Mouse (Mus musculus) monocyte, adult 5-6 weeks (primary cell): ENCODE data around the gene Snx3. TPM values are rescaled to one million over a fixed set of nuclear protein-coding genes. Genes with fewer than 3 reads are reported as not detected.

Experiments used
- ATAC-seq: fragments of 153-309, 156-312 bp; replicated peaks from 2 replicates; pipeline ENCODE4 v1.8.0; 2017; ENCODE audit warnings: mild to moderate bottlenecking; ENCODE audit not compliant: low TSS enrichment, insufficient number of reproducible peaks, severe bottlenecking, poor library complexity, low FRiP score
- total RNA-seq: library from RNA; stranded (forward); fragments of 200-1000, 200-491, 200-594 nt; gene quantifications from 3 replicates; pipeline ENCODE4 v1.2.3, GENCODE M21; 2017

The Snx3 gene
- 60.0 to 80.9 TPM (median 77.6 TPM) in 3 replicates for total RNA-seq

DNA sequence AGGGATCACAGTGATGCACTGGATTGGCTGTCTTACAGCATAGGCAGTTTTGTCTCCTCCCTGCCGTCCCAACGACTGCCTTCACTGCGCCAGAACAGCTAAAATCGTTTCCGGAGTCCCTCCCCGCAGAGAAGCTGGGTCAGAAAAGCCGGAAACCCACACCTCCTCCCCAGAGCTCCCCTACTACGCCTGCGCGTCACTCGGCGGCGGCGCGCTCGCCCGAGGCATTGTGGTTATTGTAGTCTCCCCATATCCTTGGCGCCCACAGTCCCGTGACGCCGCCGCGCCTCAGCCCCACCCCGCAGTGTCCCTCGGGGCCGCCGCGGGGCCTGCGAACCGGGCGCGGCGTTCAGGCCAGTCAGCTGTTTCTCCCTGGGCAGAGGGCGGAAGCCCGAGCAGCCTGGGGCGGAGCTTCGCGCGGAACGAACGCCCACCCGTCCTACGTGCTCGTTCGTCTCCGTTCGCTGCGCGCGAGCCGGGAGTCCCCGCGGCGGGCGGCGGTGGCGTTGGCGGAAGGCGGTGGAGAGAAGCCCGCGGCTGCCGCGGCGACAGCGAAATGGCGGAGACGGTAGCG is at the start of gene Snx3:
Gene Snx3 (plus strand): TSS at position 256 of the 574 bp plus-strand sequence.
- ATAC-seq = peak; percentile 93

DNA sequence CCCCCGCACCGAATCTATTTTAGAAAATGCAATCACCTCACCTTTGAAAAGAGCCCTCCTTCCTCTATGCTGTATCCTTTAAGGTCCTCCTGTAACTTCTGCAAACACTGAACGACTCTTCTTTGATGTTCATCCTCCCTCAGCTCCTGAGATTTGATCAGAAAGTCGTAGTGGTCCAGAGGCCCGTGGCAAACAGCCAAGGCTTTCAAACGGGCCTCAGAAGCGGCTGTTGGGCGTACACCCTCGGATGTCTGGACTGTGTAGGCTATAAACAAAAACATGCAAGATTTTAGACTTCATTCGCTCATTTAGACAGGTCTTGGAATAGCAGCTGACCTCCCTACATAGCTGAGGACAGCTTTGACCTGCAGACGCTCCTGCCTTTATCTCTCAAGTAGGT is 47.6 kb upstream of the Snx3 start:
- no peak for ATAC-seq

DNA sequence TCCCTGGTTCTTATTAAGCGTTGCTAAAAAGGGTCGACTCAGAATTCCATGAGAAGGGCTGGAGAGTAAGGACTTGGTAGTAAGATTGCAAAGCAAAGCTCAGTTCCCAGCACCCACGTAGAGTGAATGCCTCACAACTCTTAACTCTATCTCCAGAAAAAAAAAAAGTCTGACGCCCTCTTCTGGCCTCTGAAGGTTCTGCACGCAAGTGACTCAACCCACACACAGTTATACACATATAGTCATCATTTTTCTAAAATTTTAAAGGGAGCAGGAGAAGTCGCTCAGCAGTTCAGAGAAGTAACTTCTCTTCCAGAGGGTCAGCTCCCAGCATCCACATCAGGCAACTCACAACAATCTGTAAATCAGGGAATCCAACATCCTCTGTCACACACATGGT is 47.1 kb upstream of the Snx3 start:
- ATAC-seq = no peak

DNA sequence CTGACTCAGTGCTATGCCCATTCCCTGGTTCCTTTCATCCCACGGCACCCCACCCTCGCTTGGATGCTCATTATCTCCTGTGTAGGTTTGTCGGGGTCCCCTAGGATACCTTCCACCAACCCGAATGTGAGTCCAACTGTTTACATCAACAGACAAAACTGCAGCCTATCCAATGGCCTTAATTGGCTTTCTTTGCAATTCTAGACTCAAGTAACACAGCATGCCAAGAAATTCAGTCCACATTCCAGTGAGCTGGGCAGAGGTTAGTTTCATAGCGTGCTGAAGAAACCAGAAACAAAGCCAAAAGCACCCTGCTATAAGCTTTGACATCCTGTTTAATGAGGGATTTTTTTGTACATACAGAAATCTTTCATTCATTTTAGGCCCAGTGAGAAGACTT is 45.8 kb upstream of the Snx3 start:
- ATAC-seq = no peak

DNA sequence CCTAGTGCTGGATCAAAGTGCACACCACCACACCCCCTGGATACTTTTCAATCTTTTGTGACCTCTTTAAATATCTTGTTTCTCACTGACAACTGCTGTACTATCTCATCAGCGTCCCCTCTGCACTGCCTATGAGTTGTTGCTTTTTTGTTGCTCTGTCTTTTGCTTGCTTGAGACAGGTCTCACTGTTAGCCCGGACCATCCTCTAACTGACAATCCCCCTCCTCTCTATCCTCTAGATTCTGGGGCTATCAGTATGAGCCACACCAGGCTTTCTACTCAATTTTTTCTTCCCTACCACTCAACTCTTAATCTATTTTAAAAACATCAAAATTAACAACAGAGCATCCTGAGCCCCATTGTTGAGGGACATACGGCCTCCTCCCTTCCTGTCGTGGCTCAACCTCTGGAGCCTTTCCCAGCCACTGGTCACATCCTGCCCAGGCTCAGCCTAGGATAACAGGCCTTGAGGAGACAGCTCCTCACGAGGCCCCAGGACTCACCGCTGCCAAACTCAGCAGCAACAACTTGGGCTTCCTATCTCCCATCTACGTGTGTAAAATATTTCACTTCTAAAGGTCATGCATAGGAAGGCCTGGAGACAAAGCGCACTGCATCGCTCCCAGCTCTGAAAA is 44.2 kb upstream of the Snx3 start:
- ATAC-seq = no peak

DNA sequence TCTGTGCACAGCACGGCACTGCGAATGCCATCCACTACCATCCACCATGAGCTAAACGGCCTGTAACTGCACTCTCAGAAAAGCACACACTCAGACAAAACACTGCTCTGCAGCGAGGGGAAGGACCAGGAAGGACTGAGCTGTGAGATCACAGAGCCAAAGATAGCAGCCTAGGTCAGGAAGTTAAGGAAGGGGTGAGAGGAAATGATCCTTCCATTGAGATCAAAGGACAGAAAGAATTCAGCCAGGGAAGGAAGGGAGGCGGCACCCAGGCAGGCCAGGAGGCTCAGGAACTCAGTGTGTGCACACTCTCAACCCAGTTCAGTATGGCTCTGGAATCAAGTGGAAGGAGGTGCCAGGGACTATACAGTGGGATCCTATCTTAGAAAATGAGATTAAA is 37.6 kb upstream of the Snx3 start:
- no peak for ATAC-seq

DNA sequence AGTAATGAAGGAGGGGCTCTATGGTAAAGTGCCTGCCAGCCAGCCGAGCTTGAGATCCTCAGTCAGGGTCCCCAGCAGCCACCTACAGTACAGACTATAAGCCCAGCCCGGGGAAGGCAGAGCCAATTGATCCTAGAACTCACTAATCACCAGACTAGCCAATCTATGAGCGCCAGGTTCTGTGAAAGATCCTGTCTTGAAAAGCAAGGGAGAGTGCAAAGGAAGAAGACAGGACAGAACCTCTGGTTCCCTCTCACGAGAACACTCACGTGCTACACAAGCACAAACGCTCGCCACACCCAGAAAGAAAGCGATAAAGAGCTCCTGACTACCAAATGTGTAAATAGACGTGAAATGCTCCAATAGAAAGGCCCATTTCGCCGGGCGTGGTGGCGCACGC is 37.0 kb upstream of the Snx3 start:
- no peak for ATAC-seq

DNA sequence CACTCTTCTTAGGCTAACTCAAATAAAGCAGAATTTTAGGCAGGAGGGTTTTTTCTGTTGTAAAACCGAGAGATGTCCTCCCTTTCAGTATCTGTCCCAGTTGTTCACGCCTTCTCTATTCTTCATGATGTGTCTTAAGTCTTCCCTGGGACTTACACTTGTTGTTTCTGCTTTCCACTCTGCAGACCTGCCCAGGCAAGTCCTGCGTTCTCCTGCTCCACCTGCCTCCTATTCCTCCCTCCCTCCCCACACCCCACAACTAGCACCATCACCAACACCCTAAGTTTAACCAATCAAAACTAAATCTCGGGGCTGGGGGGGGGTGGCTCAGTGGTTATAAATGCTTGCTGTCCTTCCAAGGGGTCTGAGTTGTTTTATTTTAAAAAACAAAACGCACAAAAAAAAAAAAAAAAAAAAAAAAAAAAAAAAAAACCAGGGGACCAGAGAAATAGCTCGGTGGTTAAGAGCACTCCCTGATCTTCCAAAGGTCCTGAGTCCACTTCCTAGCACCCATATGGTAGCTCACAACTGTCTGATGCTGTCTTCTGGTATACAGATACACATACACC is 26.8 kb upstream of the Snx3 start:
- ATAC-seq = no peak

DNA sequence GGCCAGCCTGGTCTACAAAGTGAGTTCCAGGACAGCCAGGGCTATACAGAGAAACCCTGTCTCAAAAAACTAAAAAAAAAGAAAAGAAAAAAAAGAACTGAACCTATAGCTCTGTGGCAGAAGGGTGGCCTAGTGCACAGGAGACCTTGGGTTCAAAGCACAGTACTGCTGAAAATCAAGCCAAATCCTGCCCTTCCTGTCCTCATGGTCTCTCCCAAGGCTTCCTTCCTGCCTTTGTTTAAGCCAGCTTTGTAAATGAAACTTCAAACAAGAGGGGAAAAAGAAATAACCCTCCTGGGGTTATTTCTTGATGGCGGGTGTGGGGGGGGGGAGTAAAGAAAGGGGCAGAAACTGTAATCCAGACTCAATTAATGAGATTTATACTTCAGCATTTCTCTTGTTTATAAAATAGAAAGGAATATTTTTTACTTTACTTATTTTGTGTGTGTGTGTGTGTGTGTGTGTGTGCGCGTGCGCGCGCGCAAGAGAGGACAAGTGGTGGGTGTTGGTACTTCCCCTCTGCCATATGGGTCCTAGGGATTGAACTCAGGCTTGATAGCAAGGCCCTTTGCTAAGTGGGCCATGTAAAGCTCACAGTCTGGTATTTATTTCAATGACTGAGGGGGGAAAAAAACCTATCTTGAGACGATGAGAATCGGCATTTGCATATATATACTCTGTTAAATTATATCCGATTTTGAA is 24.9 kb upstream of the Snx3 start:
- ATAC-seq = no peak

DNA sequence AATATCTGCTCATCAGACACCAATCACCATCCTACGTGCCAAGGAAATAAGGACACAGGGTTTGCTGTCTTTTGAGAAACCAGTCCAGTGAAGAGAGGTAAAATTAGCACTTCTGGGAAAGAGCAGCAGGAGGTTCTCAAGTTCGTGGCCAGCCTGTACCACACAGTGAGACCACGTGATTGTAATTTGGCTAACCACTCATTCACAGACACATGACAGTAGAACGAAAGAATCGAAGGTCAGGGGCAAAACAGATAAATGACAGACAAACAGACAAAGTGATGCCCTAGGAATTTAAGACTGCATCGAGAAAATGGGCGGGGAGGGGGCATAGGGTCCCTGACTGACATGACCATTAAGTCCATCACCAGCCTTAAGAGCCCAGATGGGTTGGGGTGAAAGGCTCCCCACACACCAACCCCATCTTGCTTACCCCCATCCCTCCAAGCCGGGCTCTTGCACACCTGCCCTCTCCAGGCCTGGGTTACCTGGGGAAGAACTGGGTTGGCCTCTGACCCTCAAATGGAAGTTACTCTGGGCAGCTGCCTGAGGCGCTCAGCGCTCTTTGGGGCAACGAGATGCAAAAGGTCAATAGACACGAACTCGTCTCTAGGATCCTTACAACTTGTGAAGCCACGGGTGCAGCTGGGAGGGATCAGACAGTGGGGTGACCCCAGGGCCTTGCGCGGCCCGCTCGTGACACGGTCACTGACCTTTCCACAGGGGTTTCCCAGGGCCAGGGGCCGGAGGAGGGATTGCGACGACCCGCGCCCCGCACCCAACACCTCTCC is 24.1 kb upstream of the Snx3 start:
- ATAC-seq = peak; percentile 18

DNA sequence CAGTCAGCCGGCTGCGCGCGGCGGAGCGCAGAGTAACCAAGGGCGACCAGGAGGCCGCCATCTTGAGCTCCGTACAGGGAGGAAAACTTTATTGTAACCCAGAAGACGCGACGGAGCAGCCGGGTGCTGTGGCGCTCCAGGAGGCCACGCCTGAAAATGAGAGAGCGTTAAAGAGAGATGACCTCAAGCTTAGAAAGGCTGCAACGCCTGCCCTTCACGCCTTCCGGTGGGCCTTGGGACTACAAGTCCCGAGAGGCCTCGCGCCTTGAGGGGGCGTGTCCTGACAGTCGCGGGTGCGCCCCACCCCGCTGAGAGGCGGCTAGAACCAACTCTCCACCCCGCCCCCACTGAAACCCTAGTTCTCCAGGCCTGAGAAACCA is 23.5 kb upstream of the Snx3 start, which contains the start of gene Afg1l:
Gene Afg1l (minus strand): TSS at position 225 of the 380 bp plus-strand sequence.
- ATAC-seq = peak; percentile 96

DNA sequence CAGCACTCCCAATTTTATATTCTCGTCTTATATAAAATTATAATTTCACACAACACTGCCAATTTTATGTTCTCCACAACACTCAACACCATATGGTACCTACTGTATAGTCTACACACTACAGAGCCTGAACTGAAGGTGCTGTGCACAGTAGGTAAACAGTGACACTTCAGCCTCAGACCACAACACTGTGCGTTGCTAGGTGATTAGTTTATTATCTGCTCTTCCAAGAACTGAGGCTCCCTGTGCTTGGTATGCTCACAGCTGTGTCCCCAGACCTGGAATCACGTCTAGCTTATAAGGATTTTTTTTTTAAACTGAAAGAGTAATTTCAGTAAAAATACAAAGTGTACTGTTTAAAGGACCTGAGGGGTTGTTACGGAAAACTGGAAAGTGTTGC is 21.1 kb upstream of the Snx3 start:
- ATAC-seq = no peak

DNA sequence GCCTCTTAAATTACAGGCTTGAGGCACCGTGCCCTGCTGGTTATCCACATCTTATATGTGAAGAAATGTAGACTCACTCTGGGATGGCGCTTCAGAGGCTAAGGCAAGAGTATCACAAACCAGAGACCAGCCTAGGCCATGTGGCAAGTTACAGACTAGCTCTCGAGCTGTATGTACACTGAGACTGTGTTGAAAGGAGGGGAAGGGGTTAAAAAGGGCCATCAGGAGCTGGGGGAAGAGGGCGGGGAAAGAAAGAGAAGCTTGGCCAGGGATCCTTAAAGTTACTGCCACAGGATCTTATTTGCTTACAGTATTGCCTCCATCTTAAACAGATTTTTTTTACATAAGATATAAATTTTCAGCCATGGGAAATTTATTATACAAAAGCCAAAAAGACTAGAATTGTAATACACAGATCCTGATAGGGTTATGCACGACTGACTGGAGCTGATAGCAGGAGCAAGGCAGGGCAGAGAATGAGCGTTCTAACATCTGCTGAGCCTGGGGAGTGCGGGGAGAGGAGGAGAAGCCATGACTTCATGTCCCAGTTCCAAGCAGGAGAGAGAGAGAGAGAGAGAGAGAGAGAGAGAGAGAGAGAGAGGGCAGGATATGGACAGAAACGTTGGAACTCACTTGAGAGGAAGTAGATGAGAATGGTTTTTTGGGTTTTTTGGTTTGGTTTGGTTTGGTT is 13.1 kb upstream of the Snx3 start:
- no peak for ATAC-seq

DNA sequence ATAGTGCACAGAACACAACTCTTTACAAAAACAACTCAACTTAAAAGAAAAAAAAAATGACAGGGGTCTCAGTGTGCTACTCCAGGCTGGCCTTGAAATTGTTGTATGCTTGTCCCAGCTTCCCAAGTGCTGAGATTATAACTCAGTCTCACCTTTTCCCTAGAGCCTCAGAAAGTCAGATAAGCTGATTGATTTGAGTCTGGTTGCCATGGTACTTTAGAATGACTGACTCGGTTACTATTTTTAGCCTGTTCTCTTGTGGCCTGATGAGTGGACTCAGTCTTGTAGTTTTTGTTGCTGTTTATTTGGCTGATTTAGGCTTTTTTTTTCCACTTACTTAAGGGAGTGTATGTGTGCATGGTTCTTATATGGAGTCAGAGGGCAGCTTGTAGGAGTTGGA is 10.7 kb upstream of the Snx3 start:
- no peak for ATAC-seq

DNA sequence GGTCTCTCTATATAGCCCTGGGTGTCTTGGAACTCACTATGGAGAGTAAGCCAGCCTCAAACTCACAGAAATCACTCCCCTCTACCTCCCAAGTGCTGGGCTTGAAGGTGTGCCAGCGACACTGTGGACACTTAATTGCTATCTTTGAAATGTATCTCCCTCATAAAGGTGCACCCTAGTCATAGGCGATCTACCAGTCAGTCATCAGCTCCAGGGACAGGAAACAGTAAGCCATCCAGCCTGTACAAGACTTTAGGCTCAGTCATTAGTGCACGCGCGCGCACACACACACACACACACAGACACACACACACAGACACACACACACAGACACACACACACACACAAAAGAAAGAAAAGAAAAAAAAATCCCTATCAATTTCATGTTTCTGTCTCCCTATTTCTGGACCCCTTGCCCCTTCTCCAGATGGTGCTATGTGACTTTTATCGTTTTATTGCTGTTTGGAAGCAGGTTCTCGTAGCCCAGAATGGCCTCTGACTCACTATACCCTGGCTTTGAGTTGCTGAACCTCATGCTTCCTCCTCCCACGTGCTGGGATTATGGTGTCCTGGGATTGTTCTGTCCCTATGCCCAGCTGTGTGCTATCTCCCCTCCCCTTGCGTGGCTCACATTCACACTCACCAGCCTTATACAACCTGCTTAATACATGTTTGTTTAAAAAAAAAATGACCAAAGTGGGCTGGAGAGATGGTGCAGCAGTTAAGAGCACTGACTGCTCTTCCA is 9.6 kb upstream of the Snx3 start:
- no peak for ATAC-seq

DNA sequence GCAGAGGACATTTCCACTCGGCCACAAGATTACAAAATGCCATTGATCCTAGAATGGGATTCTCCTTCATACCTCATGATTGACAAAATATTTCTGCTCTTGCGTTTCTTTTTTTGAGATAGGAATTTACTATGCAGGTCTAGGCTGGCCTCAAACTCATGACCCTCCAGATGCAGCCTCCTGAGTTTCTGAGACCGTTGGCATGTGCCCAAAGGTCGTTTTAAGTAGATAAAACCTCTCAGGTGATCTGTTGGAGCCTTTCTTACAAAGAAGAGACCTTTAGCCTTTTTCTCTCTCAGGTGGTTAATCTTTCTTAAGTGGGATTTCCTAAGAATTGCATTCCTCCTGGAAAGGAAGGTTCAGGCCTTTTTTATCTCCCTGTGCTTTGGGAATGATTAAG is 8.8 kb upstream of the Snx3 start:
- ATAC-seq = no peak

DNA sequence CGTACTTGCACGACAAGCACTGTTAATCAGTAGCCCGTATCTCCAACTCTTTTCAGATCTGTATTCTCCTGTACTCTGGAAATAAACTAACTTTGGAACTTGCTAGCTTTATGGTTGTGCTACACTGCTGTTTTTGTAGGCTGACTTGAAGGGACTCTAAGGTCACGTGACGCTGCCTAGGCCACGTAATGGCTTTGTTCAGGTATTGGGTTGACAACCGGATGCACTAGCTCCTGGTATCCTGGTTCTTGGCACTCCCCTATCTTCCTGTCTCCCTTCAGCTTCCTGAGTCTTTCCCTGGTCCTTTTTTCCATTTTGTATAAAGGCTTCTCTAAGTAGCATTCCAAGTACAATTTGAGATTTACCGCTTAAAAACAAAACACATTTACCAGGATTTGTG is 1.2 kb upstream of the Snx3 start:
- no peak for ATAC-seq

DNA sequence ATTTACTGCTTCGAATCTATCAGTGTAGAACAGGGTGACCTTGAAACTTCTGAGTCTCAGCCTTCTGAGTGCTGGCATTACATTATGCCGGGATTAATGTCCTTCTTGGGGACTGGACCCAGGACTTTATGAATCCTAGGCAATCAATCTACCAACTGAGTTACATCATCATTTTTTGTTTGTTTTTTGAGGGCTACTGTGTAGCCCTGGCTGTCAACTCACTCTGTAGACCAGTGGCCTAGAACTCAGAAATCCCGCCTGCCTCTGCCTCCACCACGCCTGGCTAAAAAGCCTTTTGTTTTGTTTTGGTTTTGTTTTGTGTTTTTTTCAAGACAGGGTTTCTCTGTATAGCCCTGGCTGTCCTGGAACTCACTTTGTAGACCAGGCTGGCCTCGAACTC is 669 bp upstream of the Snx3 start:
- no peak for ATAC-seq
